In the genomic region with DNA sequence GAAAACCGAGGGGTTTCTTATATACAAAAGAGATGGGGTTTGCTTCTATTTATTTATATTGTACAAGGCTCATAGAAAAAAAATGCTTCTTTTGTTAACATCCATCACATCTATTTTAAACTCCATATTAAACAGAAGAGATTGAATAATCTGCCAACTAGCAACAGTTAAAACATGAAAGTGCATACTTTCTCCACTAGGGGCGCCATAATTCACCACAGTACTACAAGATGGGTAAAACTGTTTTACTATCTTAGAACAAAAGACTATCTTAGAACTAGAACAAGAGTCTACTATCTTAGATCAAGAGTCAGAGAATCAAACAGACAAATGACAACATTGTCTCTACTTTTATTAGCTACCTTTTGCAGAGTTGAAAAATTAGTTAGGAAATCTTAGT, we compare ENCODE assay signal across 10 mouse cellular contexts.
DNase-seq lines count a peak whose midpoint lies in the region; TF ChIP-seq lines count a peak whose summit lies in the region.
"Had no signal": no experiment of that assay in that cellular context is flagged by ENCODE, and none has a peak within 500 bp of the region (broad histone marks: within the 10 kb centered on the region; RNA-seq: fewer than 3 reads in every experiment).

No protein-coding gene starts in this region.

- TF ChIP-seq POLR2A in brain, embryonic 14.5 days (IDR thresholded peaks at IDR 0.05; ENCODE audit: borderline replicate concordance, extremely low read depth, insufficient read depth, insufficient read length, poor library complexity, severe bottlenecking), result no peak

- no peak for TF ChIP-seq CTCF in brain, embryonic 14.5 days (IDR thresholded peaks at IDR 0.05; ENCODE audit: borderline replicate concordance, extremely low read depth, insufficient read depth, insufficient read length)

- DNase-seq in cerebellum, postnatal 10 days, result peak; percentile 12 to 36
- no peak for DNase-seq in cerebellum, adult 9-11 months
- peak; percentile 13 for DNase-seq in kidney, adult 9 months
- no peak for DNase-seq in kidney, adult 18-20 months
- DNase-seq in 416B (ENCODE audit: low read depth), result peak; percentile 7
- DNase-seq in brain, embryonic 14.5 days (ENCODE audit: low read depth), result peak; percentile 18
- no peak for DNase-seq in ovary, postnatal 10 days (ENCODE audit: low spot score)
- DNase-seq in left cerebral cortex, adult 11 months (ENCODE audit: low spot score), result no peak
- DNase-seq: adrenal gland, postnatal 25 days; kidney, postnatal 10 days had no signal

Comparison
In these comparisons a context has a peak if more than half of its experiments do, and no peak if none do; other contexts are left out.
1. DNase-seq: peak in cerebellum, postnatal 10 days (2 of 2), kidney, adult 9 months (single experiment), 416B (single experiment) and brain, embryonic 14.5 days (single experiment); none in cerebellum, adult 9-11 months (single experiment), kidney, adult 18-20 months (single experiment), ovary, postnatal 10 days (single experiment) and left cerebral cortex, adult 11 months (single experiment).